Mouse (Mus musculus): ENCODE measurements around the gene Znrf2.

Znrf2 gene

DNA sequence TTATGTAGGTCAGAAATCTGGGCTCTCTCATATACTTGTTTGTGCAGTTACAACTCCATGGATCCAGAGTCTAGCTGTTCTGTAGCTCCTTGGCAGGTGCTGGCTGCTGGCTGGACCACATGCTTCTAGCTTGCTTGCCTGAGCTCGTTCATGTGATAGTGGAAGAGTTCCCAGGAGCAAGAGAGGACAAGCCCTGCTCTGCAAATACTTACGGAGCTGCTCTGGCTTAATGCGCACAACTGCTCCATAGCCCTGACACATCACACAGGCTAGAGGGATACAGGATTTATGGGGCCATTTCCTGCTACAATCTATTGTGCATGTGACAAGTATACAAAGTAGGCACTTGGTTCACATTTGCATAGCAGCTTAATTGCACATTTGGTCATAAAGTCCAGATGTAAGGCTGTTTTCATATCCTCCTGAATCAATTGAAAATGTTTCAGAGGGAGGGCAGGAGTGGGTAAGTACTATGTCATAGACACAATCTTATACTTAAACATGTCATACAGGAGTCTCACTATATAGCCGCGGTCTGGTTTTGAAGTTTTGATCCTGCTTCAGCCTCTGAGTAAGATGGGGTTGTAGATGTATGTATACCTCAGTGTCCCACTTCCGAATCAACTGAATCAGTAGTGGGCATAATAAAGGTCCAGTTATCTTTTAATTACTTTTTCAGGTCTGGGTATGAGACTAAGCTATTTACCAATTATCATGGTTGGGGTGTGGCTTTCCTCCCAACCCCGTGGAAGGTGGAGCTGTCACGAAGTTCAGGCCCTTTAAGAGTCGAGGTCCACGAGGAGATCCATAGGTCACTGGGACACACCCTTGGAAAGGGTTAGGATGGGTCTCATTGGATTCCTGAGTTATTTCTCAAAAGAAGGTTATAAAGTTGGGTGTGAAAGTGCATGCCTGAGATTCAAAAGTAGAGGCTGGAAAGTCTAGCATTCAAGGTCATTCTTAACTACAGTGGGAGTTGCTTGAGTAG, 89.6 kb downstream of the Znrf2 start:
- peak; percentile 78 for DNase-seq (ENCODE audit: extremely low read depth, low read depth, low spot score)

- no peak for DNase-seq (ENCODE audit: extremely low read depth, low read depth, low spot score)
Measured at GRCm38 (mm10) chr6:54914977-54915376, 98.3 kb downstream of the Znrf2 start.

DNA sequence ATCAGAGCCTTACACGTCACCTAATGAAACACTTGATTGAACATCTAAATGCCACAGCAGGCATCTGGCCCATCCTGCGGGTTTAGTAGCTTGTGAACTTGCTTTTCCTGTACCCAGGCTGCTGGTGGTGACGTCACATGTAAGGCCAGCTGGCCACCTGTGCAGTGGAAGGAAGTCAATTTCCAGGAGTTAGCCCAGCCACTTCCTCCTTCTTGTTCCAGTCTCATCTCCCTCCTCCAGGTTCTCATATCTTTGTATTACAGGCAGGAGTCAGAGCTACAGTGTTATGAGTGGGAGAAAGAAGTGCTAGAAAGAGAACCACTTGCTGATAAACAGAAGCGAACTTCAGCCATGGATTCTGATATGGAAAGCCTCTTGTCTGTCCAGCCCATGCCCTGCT, 99.4 kb downstream of the Znrf2 start:
- no peak for DNase-seq (ENCODE audit: extremely low read depth, low read depth, low spot score)

- DNase-seq (ENCODE audit: extremely low read depth, low read depth, low spot score) = no peak
Measured at GRCm38 (mm10) chr6:54916941-54917340, 100.2 kb downstream of the Znrf2 start.

DNA sequence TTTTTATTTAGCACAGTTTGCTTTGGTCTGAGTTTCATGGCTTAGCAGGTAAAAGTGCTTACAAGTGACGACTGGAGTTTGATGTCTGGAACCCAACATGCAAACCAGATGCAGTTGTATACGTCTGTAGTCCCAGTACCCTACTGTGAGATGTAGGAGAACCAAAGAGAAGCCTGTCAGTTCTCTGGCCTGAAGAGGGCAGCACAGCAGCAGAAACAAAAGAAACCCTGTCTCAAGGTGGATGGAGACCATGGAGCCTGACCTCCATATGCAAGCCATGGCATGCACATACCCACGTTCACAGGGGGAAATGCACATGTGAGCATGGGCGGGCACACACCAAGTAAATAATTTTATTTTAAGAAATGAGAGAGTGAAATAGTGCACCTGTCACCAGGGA, 100.8 kb downstream of the Znrf2 start:
- no peak for DNase-seq (ENCODE audit: extremely low read depth, low read depth, low spot score)

GRCm38 (mm10) chr6:54918521-54918920, 101.8 kb downstream of the Znrf2 start:
- DNase-seq (ENCODE audit: extremely low read depth, low read depth, low spot score) = no peak

GRCm38 (mm10) chr6:54924538-54924937, 107.8 kb downstream of the Znrf2 start:
- DNase-seq (ENCODE audit: extremely low read depth, low read depth, low spot score) = no peak

- DNase-seq (ENCODE audit: extremely low read depth, low read depth, low spot score) = no peak
Measured at GRCm38 (mm10) chr6:54925736-54926440, 109.2 kb downstream of the Znrf2 start.

- no peak for DNase-seq (ENCODE audit: extremely low read depth, low read depth, low spot score)
Measured at GRCm38 (mm10) chr6:54926899-54927298, 110.2 kb downstream of the Znrf2 start.

DNA sequence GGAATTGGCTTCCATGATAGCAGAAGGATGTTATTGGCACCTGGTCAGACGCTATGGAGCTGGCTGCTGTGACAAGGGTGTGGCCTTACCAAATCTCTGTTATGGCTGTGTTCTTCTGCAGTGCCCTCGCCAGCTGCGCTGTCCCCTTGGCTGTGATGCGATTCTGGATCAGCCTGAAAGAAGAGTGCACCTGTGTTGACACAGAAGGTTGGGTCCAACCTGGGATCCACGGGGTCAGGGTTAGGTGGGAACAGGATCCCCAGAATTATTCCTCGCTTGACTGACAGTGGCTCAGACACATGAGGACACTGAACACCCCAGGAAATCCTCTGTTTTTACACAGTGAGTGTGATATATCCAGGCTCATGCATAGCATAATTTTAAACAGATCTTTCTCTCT, 111.2 kb downstream of the Znrf2 start:
- DNase-seq (ENCODE audit: extremely low read depth, low read depth, low spot score) = no peak

GRCm38 (mm10) chr6:54931641-54932040, 114.9 kb downstream of the Znrf2 start:
- no peak for DNase-seq (ENCODE audit: extremely low read depth, low read depth, low spot score)

DNA sequence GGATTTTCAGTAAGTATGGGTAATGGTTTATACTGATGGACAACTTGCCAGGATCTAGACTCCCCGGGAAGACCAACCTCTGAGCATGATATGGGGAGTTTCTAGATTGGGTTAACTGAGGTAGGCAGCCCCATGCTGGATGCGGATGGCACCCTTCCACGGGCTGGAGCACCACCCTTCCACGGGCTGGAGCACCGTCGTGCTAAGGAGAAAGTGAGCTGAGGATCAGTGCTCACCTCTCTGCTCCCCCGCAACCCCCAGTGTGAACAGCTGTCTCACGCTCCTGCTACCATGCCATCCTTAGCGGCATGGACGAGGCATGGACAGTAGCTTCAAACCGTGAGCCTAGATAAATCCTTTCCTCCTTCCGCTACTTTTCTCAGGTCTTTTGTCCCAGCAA, 115.8 kb downstream of the Znrf2 start:
- no peak for DNase-seq (ENCODE audit: extremely low read depth, low read depth, low spot score)

DNA sequence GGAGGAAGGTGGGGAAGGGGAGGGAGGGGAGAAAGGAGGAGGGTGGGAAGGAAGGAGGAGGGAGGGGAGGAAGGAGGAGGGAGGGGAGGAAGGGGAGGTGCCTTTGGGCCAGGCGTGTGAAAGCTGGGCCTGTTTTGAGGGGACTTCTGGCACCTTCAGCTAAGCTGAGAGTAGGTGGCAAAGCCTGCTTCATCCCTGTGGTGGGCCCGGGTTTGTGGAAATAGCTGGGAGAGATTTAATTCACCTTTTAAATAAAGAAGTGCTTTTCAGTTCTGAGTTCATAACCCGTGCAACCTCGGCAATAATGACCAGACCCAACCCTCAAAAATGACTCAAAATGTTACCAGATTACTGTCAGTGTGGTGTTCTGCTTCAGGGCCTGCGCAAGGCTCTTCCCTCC, 116.5 kb downstream of the Znrf2 start:
- DNase-seq (ENCODE audit: extremely low read depth, low read depth, low spot score) = no peak

DNA sequence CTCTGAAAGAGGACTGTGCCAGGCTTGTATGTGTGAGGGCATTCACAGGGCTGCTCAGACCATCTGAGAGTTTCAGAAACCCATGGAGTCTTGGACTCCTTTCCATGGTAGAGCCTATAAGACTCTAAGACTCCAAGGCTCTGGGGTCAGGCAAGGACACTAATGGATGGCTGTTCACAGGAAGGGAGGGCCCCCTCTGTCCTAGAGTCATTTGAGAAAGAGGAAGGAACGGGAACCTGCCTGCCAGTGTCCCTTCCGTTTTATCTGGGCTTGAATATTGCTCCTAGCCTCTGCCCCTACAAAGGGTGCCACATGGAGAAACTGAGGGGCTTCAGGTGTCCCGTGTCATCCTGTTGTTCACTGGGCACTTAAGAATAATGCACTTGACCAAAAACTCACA, 117.2 kb downstream of the Znrf2 start:
- DNase-seq (ENCODE audit: extremely low read depth, low read depth, low spot score) = no peak

DNA sequence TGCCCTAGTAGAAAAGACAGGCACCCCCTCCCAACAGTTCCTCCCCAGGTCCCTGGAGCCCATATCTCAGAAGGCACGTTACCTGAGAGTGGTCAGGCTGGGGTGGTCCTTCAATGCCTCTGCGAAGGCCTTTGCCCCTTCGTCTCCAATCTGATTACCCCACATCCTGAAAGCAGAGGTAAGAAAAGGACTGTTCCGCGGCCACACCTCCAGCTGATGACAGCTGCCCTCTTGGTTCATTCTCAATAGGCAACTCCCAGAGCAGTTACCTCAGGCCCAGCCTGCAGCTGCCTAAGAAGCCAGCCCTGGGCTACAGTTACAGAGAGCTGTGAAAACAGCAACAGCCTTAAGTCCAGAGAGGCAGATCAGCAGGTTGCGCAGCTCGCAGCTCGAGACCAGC, 117.6 kb downstream of the Znrf2 start:
- DNase-seq (ENCODE audit: extremely low read depth, low read depth, low spot score) = no peak

DNA sequence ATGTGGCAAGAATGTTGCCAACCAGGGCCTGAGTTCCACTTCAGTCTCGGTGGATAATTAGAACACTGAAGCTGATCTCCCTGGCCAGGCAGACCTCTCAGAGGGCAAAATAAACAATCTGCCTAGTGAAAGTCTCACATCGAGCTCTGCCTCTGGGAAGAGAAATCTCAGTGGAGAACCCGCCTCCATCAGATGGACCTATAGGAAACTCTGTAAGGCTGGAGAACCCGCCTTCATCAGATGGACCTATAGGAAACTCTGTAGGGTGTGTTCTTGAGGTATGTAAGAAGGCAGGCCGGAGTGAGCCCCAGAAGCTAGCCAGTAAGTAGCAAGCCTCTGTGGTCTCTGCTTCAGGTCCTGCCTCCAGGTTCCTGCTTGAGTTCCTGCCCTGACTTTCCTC, 118.2 kb downstream of the Znrf2 start:
- DNase-seq (ENCODE audit: extremely low read depth, low read depth, low spot score) = no peak

DNA sequence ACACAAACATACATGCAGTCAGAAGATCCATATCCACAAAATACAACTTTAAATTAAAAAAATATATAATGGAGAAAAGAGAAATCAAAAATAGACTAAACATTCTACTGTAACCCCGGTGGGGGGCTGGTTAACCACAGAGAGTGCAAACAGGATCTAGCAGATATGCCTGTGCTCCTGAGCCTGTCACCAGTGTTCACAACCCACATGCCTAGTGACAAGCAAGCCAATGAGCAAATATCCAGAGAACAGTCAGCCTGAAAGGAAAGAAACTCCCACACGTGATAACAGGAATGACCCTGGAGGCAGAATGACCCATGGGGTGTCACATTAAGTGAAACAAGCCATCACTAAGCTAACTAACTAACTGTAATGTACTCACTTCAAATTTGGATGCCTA, 119.8 kb downstream of the Znrf2 start:
- no peak for DNase-seq (ENCODE audit: extremely low read depth, low read depth, low spot score)

GRCm38 (mm10) chr6:54939631-54940030, 122.9 kb downstream of the Znrf2 start:
- no peak for DNase-seq (ENCODE audit: extremely low read depth, low read depth, low spot score)

GRCm38 (mm10) chr6:54940126-54940525, 123.4 kb downstream of the Znrf2 start:
- no peak for DNase-seq (ENCODE audit: extremely low read depth, low read depth, low spot score)

GRCm38 (mm10) chr6:54941149-54941548, 124.4 kb downstream of the Znrf2 start:
- no peak for DNase-seq (ENCODE audit: extremely low read depth, low read depth, low spot score)

Measured in fat pad, adult 2 months (tissue).